In genomic region chr12:35008340-35009137, GRCm38 (mm10) we compare ENCODE assay signal across 12 mouse cellular contexts. TPM values are rescaled to one million over a fixed set of nuclear protein-coding genes. Genes with fewer than 3 reads are reported as not detected.
DNase-seq lines count a peak whose midpoint lies in the region; ATAC-seq lines count a peak whose summit lies in the region.
"Had no signal": no experiment of that assay in that cellular context is flagged by ENCODE, and none has a peak within 500 bp of the region (broad histone marks: within the 10 kb centered on the region; RNA-seq: fewer than 3 reads in every experiment).

No protein-coding gene starts in this region.

- no peaks in the 10 kb centered on the region for H3K27me3 ChIP-seq in forebrain, embryonic 12.5 days
- H3K27me3 ChIP-seq in midbrain, embryonic 16.5 days (ENCODE audit: control insufficient read depth, insufficient read depth, low read depth, low read length): no peaks in the 10 kb centered on the region

- ATAC-seq in forebrain, embryonic 12.5 days (ENCODE audit: low FRiP score): peak; percentile 96
- peak; percentile 91 for ATAC-seq in midbrain, embryonic 16.5 days
- ATAC-seq in granulocyte monocyte progenitor cell, adult 5-6 weeks (replicated peaks; ENCODE audit: poor library complexity, severe bottlenecking): no peak

- no peak overlapping the region for H3K4me3 ChIP-seq in forebrain, embryonic 12.5 days (replicated peaks)
- H3K4me3 ChIP-seq in midbrain, embryonic 16.5 days (ENCODE audit: low read depth, low read length): no peak overlapping the region

- H3K9ac ChIP-seq in forebrain, embryonic 12.5 days: no peak overlapping the region
- H3K9ac ChIP-seq in midbrain, embryonic 16.5 days (ENCODE audit: low read depth, low read length): no peak overlapping the region
- H3K9ac ChIP-seq: liver, embryonic 14.5 days had no signal

- 24% methylated on average over 11 of the region's 11 CpGs for WGBS in forebrain, embryonic 12.5 days
- 20% methylated on average over 11 of the region's 11 CpGs for WGBS in midbrain, embryonic 16.5 days

- H3K27ac ChIP-seq in forebrain, embryonic 12.5 days: peak overlapping the region; percentile 69
- H3K27ac ChIP-seq in midbrain, embryonic 16.5 days (ENCODE audit: low read length): peak overlapping the region; percentile 51
- H3K27ac ChIP-seq: liver, embryonic 14.5 days had no signal

- peak; percentile 71 for DNase-seq in embryo, embryonic 10.5 days (ENCODE audit: low spot score)
- DNase-seq in layer of hippocampus, adult 18-20 months (ENCODE audit: low spot score in 2 of 2): peak; percentile 27 to 77
- DNase-seq in lung, postnatal 25 days (ENCODE audit: low spot score): no peak
- no peak for DNase-seq in heart, adult 18-20 months
- DNase-seq in spleen, postnatal 10 days (ENCODE audit: low spot score in 2 of 2): no peak
- DNase-seq: adrenal gland, postnatal 25 days had no signal

- no peaks in the 10 kb centered on the region for H3K36me3 ChIP-seq in forebrain, embryonic 12.5 days (replicated peaks)
- no peaks in the 10 kb centered on the region for H3K36me3 ChIP-seq in midbrain, embryonic 16.5 days (ENCODE audit: control insufficient read depth, insufficient read depth, low read length)

- H3K4me2 ChIP-seq in forebrain, embryonic 12.5 days: peak overlapping the region; percentile 30
- H3K4me2 ChIP-seq in midbrain, embryonic 16.5 days (ENCODE audit: low read length): no peak overlapping the region

- no peaks in the 10 kb centered on the region for H3K9me3 ChIP-seq in forebrain, embryonic 12.5 days
- H3K9me3 ChIP-seq in midbrain, embryonic 16.5 days (replicated peaks; ENCODE audit: control insufficient read depth, low read length, poor library complexity, severe bottlenecking): no peaks in the 10 kb centered on the region

- H3K4me1 ChIP-seq in forebrain, embryonic 12.5 days: peaks cover 15% of the 10 kb centered on the region
- peaks cover 8% of the 10 kb centered on the region; the same call in 1 of the 2 replicates for H3K4me1 ChIP-seq in midbrain, embryonic 16.5 days (ENCODE audit: control insufficient read depth, insufficient read depth, low read length)

RNA-seq across cellular contexts. Expression of gene Prps1l1, which starts 24.0 kb away (rescaled TPM):
- polyA plus RNA-seq in forebrain, embryonic 12.5 days (2016; fragmentation: Nextera tagmentation; extraction: Ambion mirVana): not detected in 2 replicates
- not detected for total RNA-seq in layer of hippocampus, adult 18-20 months (2021)
- not detected in 2 replicates for polyA plus RNA-seq in midbrain, embryonic 16.5 days (2015; fragmentation: Nextera tagmentation; extraction: Ambion mirVana)
- not detected for total RNA-seq in heart, adult 18-20 months (2021)
- total RNA-seq in granulocyte monocyte progenitor cell, adult 5-6 weeks (2014; fragmentation: Nextera tagmentation): not detected in 2 replicates
- total RNA-seq in granulocyte monocyte progenitor cell, adult 5-6 weeks (2017): 0.05 and 0.95 TPM in 2 replicates
- total RNA-seq: adrenal gland, postnatal 25 days; hematopoietic stem cell, adult 5-6 weeks; MEL had no signal
- polyA plus RNA-seq: liver, embryonic 14.5 days had no signal

RNA-seq across cellular contexts. Expression of gene Snx13, which starts 38.4 kb away (rescaled TPM):
- 22.5 and 24.4 TPM in 2 replicates for polyA plus RNA-seq in forebrain, embryonic 12.5 days (2016; fragmentation: Nextera tagmentation; extraction: Ambion mirVana)
- total RNA-seq in layer of hippocampus, adult 18-20 months (2021): 10 to 100 TPM; 63.5 to 65.4 TPM
- 28.8 and 33.2 TPM in 2 replicates for polyA plus RNA-seq in midbrain, embryonic 16.5 days (2015; fragmentation: Nextera tagmentation; extraction: Ambion mirVana)
- total RNA-seq in heart, adult 18-20 months (2021): 10 to 100 TPM; 58.8 to 69.4 TPM
- 14.4 and 15.6 TPM in 2 replicates for total RNA-seq in granulocyte monocyte progenitor cell, adult 5-6 weeks (2014; fragmentation: Nextera tagmentation)
- 26.5 and 30.5 TPM in 2 replicates for total RNA-seq in granulocyte monocyte progenitor cell, adult 5-6 weeks (2017)

Comparison
In these comparisons a context has a peak if more than half of its experiments do, and no peak if none do; other contexts are left out.
1. DNase-seq: peak in embryo, embryonic 10.5 days (single experiment) and layer of hippocampus, adult 18-20 months (2 of 2); none in lung, postnatal 25 days (single experiment), heart, adult 18-20 months (0 of 2) and spleen, postnatal 10 days (0 of 2).